Mouse (Mus musculus) CH12.LX (cell line): Measurements from ENCODE around the gene Olfr221.

ENCODE experiments used
- ETS1 ChIP-seq: conservative IDR thresholded peaks from 2 replicates; pipeline ENCODE4 v1.6.1; 2012; ENCODE audit warnings: low read depth, mild to moderate bottlenecking, inconsistent platforms, low read length, improper control_type of control experiment, moderate library complexity
- POLR2A ChIP-seq: IDR thresholded peaks from 2 replicates; pipeline ENCODE4 v1.6.1; 2011; ENCODE audit warnings: low read depth, mild to moderate bottlenecking, improper control_type of control experiment, low read length
- ZC3H11A ChIP-seq: IDR thresholded peaks from 2 replicates; pipeline ENCODE4 v1.6.1; 2012; ENCODE audit warnings: low read depth, mild to moderate bottlenecking, inconsistent platforms, low read length, improper control_type of control experiment

- no peak for TF ChIP-seq ZC3H11A
- TF ChIP-seq ETS1: no peak
- no peak for TF ChIP-seq POLR2A
Observed at GRCm38 (mm10) chr14:52016625-52017405, 25.4 kb downstream of the Olfr221 start.
